Mouse (Mus musculus): Measurements from ENCODE around the gene Shisal1. TPM values are rescaled to one million over a fixed set of nuclear protein-coding genes. Genes with fewer than 3 reads are reported as not detected.

The Shisal1 gene
- total RNA-seq, 1 experiment, result 0.58 TPM

DNA sequence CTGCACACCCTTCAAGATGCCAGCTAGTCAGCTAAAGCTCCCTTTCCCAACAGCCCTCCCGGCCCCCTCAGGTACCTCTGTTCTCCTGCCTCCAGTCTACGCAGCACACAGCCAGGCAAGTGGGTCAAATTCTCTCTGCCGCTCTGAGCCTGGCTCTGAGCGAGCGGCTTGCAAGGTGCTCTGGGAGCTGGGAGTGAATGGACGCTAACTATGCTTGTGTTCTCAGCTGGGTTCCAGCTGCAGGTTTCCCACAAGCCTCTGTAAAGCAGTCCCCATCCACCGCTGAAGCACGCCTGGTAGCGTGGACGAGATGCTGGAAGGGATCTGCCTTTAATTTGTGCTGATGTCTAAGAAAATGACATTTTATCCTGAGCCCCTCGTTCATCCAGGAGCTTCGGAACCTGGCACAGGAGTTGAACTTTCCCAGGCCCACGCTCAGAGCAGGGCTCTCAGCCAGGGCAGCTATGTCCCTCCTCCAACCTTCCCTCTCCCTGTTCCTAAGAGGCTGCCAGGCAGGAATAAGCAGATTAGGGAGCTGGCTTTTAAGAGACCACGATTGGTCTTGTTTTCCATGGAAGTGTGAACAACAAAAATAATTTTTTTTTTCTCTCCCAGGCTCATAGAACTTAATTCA is 5.1 kb downstream of the Shisal1 start:
- in situ Hi-C loops (cut with MboI; ENCODE audit: low sequenced_read_pairs in 2 of 2, unreplicated experiment in 2 of 2), result no loop called here
- H3K9ac ChIP-seq (ENCODE audit: insufficient read depth, low read depth, low read length, poor library complexity, severe bottlenecking), result no peak overlapping the region
- no peak for DNase-seq (ENCODE audit: low read depth, low spot score)

DNA sequence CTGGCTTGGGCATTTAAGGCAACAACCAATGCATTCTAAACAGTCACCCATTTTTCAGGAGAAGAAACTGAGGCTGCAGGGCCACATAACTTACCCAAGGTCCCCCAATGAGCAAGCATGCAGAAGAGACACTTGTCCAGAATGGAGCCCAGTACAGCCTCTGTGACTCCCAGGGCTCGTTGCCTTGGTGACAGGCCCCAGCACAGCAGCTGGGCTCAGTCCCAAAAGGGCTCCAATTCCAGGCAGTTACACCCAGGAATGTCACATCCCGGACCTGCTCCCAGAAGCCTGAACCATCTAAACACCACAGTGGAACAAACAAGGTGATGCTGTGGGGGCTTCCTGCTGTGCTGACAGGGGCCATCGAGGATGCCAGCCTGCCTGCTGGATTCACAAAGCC is 6.1 kb downstream of the Shisal1 start:
- no peak overlapping the region for H3K9ac ChIP-seq (ENCODE audit: insufficient read depth, low read depth, low read length, poor library complexity, severe bottlenecking)
- H3K9me3 ChIP-seq (ENCODE audit: control insufficient read depth, insufficient read depth, low read depth, low read length), result no peaks in the 10 kb centered on the region
- DNase-seq (ENCODE audit: low read depth, low spot score), result no peak
- no peak overlapping the region for H3K4me3 ChIP-seq (ENCODE audit: insufficient read depth in 1 of 2, low read depth in 1 of 2, low read length in 2 of 2, poor library complexity in 1 of 2, severe bottlenecking in 1 of 2)
- 0 out of 4 replicates have a peak, but pooled peaks cover 0 to 4% of the 10 kb centered on the region in 2 experiments for H3K4me1 ChIP-seq (ENCODE audit: control insufficient read depth in 2 of 2, insufficient read depth in 2 of 2, low read length in 2 of 2, poor library complexity in 1 of 2)
- no peaks in the 10 kb centered on the region for H3K36me3 ChIP-seq (ENCODE audit: control insufficient read depth, insufficient read depth, low read length, poor library complexity, severe bottlenecking)
- in situ Hi-C loops (cut with MboI; ENCODE audit: low sequenced_read_pairs in 2 of 2, unreplicated experiment in 2 of 2), result no loop called here
- TF ChIP-seq ZC3H11A (IDR thresholded peaks at IDR 0.05; ENCODE audit: borderline replicate concordance, low read depth, low read length) (no peak), CHD2 (IDR thresholded peaks at IDR 0.05; ENCODE audit: low read depth, low read length) (no peak), HCFC1 (IDR thresholded peaks at IDR 0.05; ENCODE audit: borderline replicate concordance, insufficient read depth, low read length) (no peak), ZNF384 (IDR thresholded peaks at IDR 0.05; ENCODE audit: low read depth, low read length) (no peak)
- no peak overlapping the region for H3K27ac ChIP-seq (ENCODE audit: insufficient read depth, low read depth, low read length, poor library complexity, severe bottlenecking)

More for the DNA sequence above, 5.1 kb downstream of the Shisal1 start:
- no peak overlapping the region for H3K4me3 ChIP-seq (ENCODE audit: insufficient read depth in 1 of 2, low read depth in 1 of 2, low read length in 2 of 2, poor library complexity in 1 of 2, severe bottlenecking in 1 of 2)
- H3K4me1 ChIP-seq (ENCODE audit: control insufficient read depth in 2 of 2, insufficient read depth in 2 of 2, low read length in 2 of 2, poor library complexity in 1 of 2), result peaks cover 0 to 4% of the 10 kb centered on the region in 2 experiments; a peak in 1 of 4 replicates
- no peaks in the 10 kb centered on the region for H3K36me3 ChIP-seq (ENCODE audit: control insufficient read depth, insufficient read depth, low read length, poor library complexity, severe bottlenecking)
- TF ChIP-seq HCFC1 (IDR thresholded peaks at IDR 0.05; ENCODE audit: borderline replicate concordance, insufficient read depth, low read length), result no peak
- TF ChIP-seq ZNF384 (IDR thresholded peaks at IDR 0.05; ENCODE audit: low read depth, low read length), result no peak
- TF ChIP-seq MAFK (IDR thresholded peaks at IDR 0.05; ENCODE audit: insufficient read depth, low read depth, low read length), result no peak
- H3K9me3 ChIP-seq (ENCODE audit: control insufficient read depth, insufficient read depth, low read depth, low read length), result no peaks in the 10 kb centered on the region
- H3K27ac ChIP-seq (ENCODE audit: insufficient read depth, low read depth, low read length, poor library complexity, severe bottlenecking), result no peak overlapping the region

DNA sequence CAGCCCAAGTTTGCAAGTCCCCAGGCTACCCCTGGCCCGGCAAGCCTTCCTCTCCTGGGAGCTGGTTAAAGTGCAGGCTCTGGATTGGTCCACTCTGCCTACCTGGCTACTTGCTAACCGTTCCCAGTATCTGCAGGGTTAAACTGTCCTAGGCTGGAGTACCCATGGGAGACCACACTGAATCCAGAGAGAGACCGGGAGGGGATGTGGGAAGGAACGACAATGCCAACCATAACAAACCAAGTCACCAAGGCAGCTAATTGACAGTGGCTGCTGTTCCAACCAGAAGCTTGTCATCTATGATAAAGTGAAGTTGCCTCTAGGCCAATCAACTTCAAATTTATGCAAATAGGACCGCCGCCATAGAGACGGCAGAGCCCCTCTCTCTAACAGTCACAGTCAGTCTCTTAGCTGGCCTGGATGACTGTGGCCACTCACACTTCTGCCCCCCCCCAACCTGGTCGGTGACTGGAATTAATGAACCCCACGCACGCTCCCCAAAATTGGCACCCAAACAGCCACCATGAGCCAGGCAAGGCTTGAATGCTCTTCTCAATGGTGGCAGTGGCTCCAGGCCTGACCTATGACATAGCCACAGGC is 13.2 kb downstream of the Shisal1 start:
- in situ Hi-C loops (cut with MboI; ENCODE audit: low sequenced_read_pairs in 2 of 2, unreplicated experiment in 2 of 2), result no loop called here

DNA sequence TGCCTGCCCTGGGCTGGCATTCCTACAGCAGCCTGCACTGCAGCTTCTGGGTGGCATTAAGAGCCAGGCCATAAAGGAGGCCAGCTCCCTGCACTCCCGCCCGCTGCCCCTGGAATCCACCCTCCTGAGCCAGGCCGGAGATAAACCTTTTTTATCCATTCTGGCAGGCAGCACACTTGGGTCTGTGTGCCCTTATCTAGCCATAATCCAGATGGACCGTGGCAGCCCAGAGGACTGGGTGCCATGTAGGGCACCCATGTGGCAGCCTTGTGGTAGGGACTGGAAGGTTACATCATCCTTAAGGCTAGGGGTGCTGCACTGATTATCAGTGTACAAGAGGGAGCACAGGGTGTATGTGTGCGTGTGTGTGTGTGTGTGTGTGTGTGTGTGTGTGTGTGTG is 16.4 kb downstream of the Shisal1 start:
- in situ Hi-C loops (cut with MboI; ENCODE audit: low sequenced_read_pairs in 2 of 2, unreplicated experiment in 2 of 2), result no loop called here
- Histone ChIP-seq H3K9ac (ENCODE audit: insufficient read depth, low read depth, low read length, poor library complexity, severe bottlenecking) (no peak overlapping the region), H3K4me3 (ENCODE audit: insufficient read depth in 1 of 2, low read depth in 1 of 2, low read length in 2 of 2, poor library complexity in 1 of 2, severe bottlenecking in 1 of 2) (no peak overlapping the region), H3K4me1 (ENCODE audit: control insufficient read depth in 2 of 2, insufficient read depth in 2 of 2, low read length in 2 of 2, poor library complexity in 1 of 2) (no peaks in the 10 kb centered on the region), H3K9me3 (ENCODE audit: control insufficient read depth, insufficient read depth, low read depth, low read length) (no peaks in the 10 kb centered on the region), H3K27ac (ENCODE audit: insufficient read depth, low read depth, low read length, poor library complexity, severe bottlenecking) (no peak overlapping the region), H3K36me3 (ENCODE audit: control insufficient read depth, insufficient read depth, low read length, poor library complexity, severe bottlenecking) (no peaks in the 10 kb centered on the region)
- TF ChIP-seq ZC3H11A (IDR thresholded peaks at IDR 0.05; ENCODE audit: borderline replicate concordance, low read depth, low read length) (no peak), HCFC1 (IDR thresholded peaks at IDR 0.05; ENCODE audit: borderline replicate concordance, insufficient read depth, low read length) (no peak), CHD2 (IDR thresholded peaks at IDR 0.05; ENCODE audit: low read depth, low read length) (no peak), MAFK (IDR thresholded peaks at IDR 0.05; ENCODE audit: insufficient read depth, low read depth, low read length) (no peak), ZNF384 (IDR thresholded peaks at IDR 0.05; ENCODE audit: low read depth, low read length) (no peak)
- no peak for DNase-seq (ENCODE audit: low read depth, low spot score)

More for the DNA sequence above, 13.2 kb downstream of the Shisal1 start:
- Histone ChIP-seq H3K36me3 (ENCODE audit: control insufficient read depth, insufficient read depth, low read length, poor library complexity, severe bottlenecking) (no peaks in the 10 kb centered on the region), H3K27ac (ENCODE audit: insufficient read depth, low read depth, low read length, poor library complexity, severe bottlenecking) (no peak overlapping the region), H3K4me1 (ENCODE audit: control insufficient read depth in 2 of 2, insufficient read depth in 2 of 2, low read length in 2 of 2, poor library complexity in 1 of 2) (no peaks in the 10 kb centered on the region), H3K4me3 (ENCODE audit: insufficient read depth in 1 of 2, low read depth in 1 of 2, low read length in 2 of 2, poor library complexity in 1 of 2, severe bottlenecking in 1 of 2) (no peak overlapping the region), H3K9me3 (ENCODE audit: control insufficient read depth, insufficient read depth, low read depth, low read length) (no peaks in the 10 kb centered on the region), H3K9ac (ENCODE audit: insufficient read depth, low read depth, low read length, poor library complexity, severe bottlenecking) (no peak overlapping the region)
- no peak for DNase-seq (ENCODE audit: low read depth, low spot score)
- TF ChIP-seq HCFC1 (IDR thresholded peaks at IDR 0.05; ENCODE audit: borderline replicate concordance, insufficient read depth, low read length), result no peak
- no peak for TF ChIP-seq MAFK (IDR thresholded peaks at IDR 0.05; ENCODE audit: insufficient read depth, low read depth, low read length)
- no peak for TF ChIP-seq ZNF384 (IDR thresholded peaks at IDR 0.05; ENCODE audit: low read depth, low read length)
- no peak for TF ChIP-seq CHD2 (IDR thresholded peaks at IDR 0.05; ENCODE audit: low read depth, low read length)
- TF ChIP-seq ZC3H11A (IDR thresholded peaks at IDR 0.05; ENCODE audit: borderline replicate concordance, low read depth, low read length), result no peak
